ENCODE assay signal across 8 mouse cellular contexts in genomic region chr15:97785731-97786411, GRCm38 (mm10). TPM values are rescaled to one million over a fixed set of nuclear protein-coding genes. Genes with fewer than 3 reads are reported as not detected.
DNase-seq lines count a peak whose midpoint lies in the region; TF ChIP-seq lines count a peak whose summit lies in the region.

No protein-coding gene starts in this region.

- peaks cover 45% of the 10 kb centered on the region for H3K4me1 ChIP-seq in thymus, adult 2 months (replicated peaks; ENCODE audit: control insufficient read depth, insufficient read depth, low read length)

- no peak overlapping the region for H3K27ac ChIP-seq in thymus, adult 2 months (ENCODE audit: control insufficient read depth, insufficient read depth, low read length)

- intact Hi-C loops in gastrocnemius, postnatal 36 days (cut with DNase I) = no loop called here

- TF ChIP-seq POLR2A in thymus, adult 2 months (IDR thresholded peaks at IDR 0.05; ENCODE audit: control insufficient read depth, extremely low read depth, insufficient read depth, low read length, poor library complexity) = no peak

- H3K27me3 ChIP-seq in thymus, adult 2 months (ENCODE audit: control insufficient read depth, insufficient read depth, low read length) = no peaks in the 10 kb centered on the region

- DNase-seq in gastrocnemius, postnatal 25 days = peak; percentile 50
- DNase-seq in gastrocnemius, adult 18-20 months (ENCODE audit: low spot score) = no peak
- DNase-seq in 416B (ENCODE audit: low read depth) = peak; percentile 84
- peak; percentile 43 to 51 for DNase-seq in cerebellum, postnatal 10 days
- peak; percentile 48 for DNase-seq in kidney, postnatal 14 days
- peak; percentile 54 to 69 for DNase-seq in spleen, postnatal 36 days (ENCODE audit: low spot score in 2 of 2)
- no peak for DNase-seq in gastrocnemius, postnatal 36 days
- DNase-seq in thymus, adult 2 months = no peak

- TF ChIP-seq CTCF in thymus, adult 2 months (IDR thresholded peaks at IDR 0.05; ENCODE audit: borderline replicate concordance, control insufficient read depth, extremely low read depth, insufficient read depth, low read length, poor library complexity) = no peak

- H3K4me3 ChIP-seq in thymus, adult 2 months (ENCODE audit: control insufficient read depth, insufficient read depth, low read length) = no peak overlapping the region

- 61% methylated on average over 9 of the region's 9 CpGs for WGBS in thymus, adult 2 months

- H3K36me3 ChIP-seq in thymus, adult 2 months (ENCODE audit: control insufficient read depth, insufficient read depth, low read length) = 0 out of 2 replicates have a peak, but pooled peaks cover under 1% of the 10 kb centered on the region

RNA-seq across cellular contexts. Expression of gene Slc48a1, which starts 7.6 kb away (rescaled TPM):
- total RNA-seq in gastrocnemius, postnatal 25 days (2021) = 10 to 100 TPM; 44.7 to 47.2 TPM
- total RNA-seq in gastrocnemius, adult 18-20 months (2021) = 10 to 100 TPM; 45.0 to 48.7 TPM
- 10 to 100 TPM; 44.8 to 46.2 TPM for total RNA-seq in gastrocnemius, postnatal 36 days (2021)
- polyA plus RNA-seq in thymus, adult 2 months (2012; rRNA removed) = 62.1 and 62.8 TPM in 2 replicates

RNA-seq across cellular contexts. Expression of gene Rapgef3, which starts 18.1 kb away (rescaled TPM):
- 1 to 10 TPM; 3.7 to 8.1 TPM for total RNA-seq in gastrocnemius, postnatal 25 days (2021)
- total RNA-seq in gastrocnemius, adult 18-20 months (2021) = 1 to 10 TPM; 6.6 to 9.0 TPM
- total RNA-seq in gastrocnemius, postnatal 36 days (2021) = 1 to 10 TPM; 5.1 to 7.7 TPM
- polyA plus RNA-seq in thymus, adult 2 months (2012; rRNA removed) = 276 and 278 TPM in 2 replicates

RNA-seq across cellular contexts. Expression of gene Endou, which starts 54.7 kb away (rescaled TPM):
- under 1 TPM; 0.36 to 0.91 TPM for total RNA-seq in gastrocnemius, postnatal 25 days (2021)
- under 1 TPM; 0.34 to 0.45 TPM for total RNA-seq in gastrocnemius, adult 18-20 months (2021)
- under 1 TPM; 0.44 to 0.77 TPM for total RNA-seq in gastrocnemius, postnatal 36 days (2021)
- 276 and 294 TPM in 2 replicates for polyA plus RNA-seq in thymus, adult 2 months (2012; rRNA removed)

RNA-seq across cellular contexts. Expression of gene Hdac7, which starts 58.4 kb away (rescaled TPM):
- 10 to 100 TPM; 11.9 to 15.0 TPM for total RNA-seq in gastrocnemius, postnatal 25 days (2021)
- total RNA-seq in gastrocnemius, adult 18-20 months (2021) = 10 to 100 TPM in 1 of 2 experiments, 1 to 10 TPM in 1; 6.2 to 10.3 TPM
- total RNA-seq in gastrocnemius, postnatal 36 days (2021) = 10 to 100 TPM; 10.6 to 11.8 TPM
- polyA plus RNA-seq in thymus, adult 2 months (2012; rRNA removed) = 827 and 963 TPM in 2 replicates

Comparison
In these comparisons a context has a peak if more than half of its experiments do, and no peak if none do; other contexts are left out.
1. DNase-seq: peak in gastrocnemius, postnatal 25 days (single experiment), 416B (single experiment), cerebellum, postnatal 10 days (2 of 2), kidney, postnatal 14 days (single experiment) and spleen, postnatal 36 days (2 of 2); none in gastrocnemius, adult 18-20 months (single experiment), gastrocnemius, postnatal 36 days (0 of 2) and thymus, adult 2 months (single experiment).